Mouse (Mus musculus): ENCODE measurements around the gene Nudt3. TPM values are rescaled to one million over a fixed set of nuclear protein-coding genes. Genes with fewer than 3 reads are reported as not detected.
"Not testable (repeated sequence)": the region's sequence is repeated elsewhere in the genome, so short reads cannot be mapped to it uniquely, and the experiment has no call there.

Gene Nudt3
- total RNA-seq (2021), result 100 to 1,000 TPM; 487 to 502 TPM
- long read RNA-seq, experiment 1, transcript Nudt3-201 (5 exons, 2,223 nt), result major isoform, 50 of 122 reads
- long read RNA-seq, experiment 1, partial matches to known transcripts, result 0 of 122 reads
- long read RNA-seq, experiment 1, other reads (novel, unspliced or antisense), result 69 of 122 reads
- long read RNA-seq, experiment 2, transcript Nudt3-203 (5 exons, 996 nt), result minor isoform, 5 of 228 reads
- long read RNA-seq, experiment 2, transcript Nudt3-201 (5 exons, 2,223 nt), result major isoform, 46 of 228 reads
- long read RNA-seq, experiment 2, partial matches to known transcripts, result 0 of 228 reads
- long read RNA-seq, experiment 2, other reads (novel, unspliced or antisense), result 176 of 228 reads

GRCm38 (mm10) chr17:27623360-27624326 lies at the start of gene Nudt3:
Nudt3 (minus strand) TSS chr17:27623495.
- DNase-seq (ENCODE audit: low spot score in 2 of 2), result peak; percentile 88 to 92

- DNase-seq (ENCODE audit: low spot score in 2 of 2), result no peak
These were observed 48.4 kb upstream of the Nudt3 start for GRCm38 (mm10) chr17:27671720-27672119.

- DNase-seq (ENCODE audit: low spot score in 2 of 2), result no peak
These were observed 35.5 kb upstream of the Nudt3 start for GRCm38 (mm10) chr17:27658767-27659166.

- DNase-seq (ENCODE audit: low spot score in 2 of 2), result no peak
These were observed 33.8 kb upstream of the Nudt3 start for GRCm38 (mm10) chr17:27657123-27657522.

GRCm38 (mm10) chr17:27656414-27656813 lies 33.1 kb upstream of the Nudt3 start:
- DNase-seq (ENCODE audit: low spot score in 2 of 2), result no peak

- DNase-seq (ENCODE audit: low spot score in 2 of 2), result peak; percentile 72 to 81
These were observed 32.7 kb upstream of the Nudt3 start for GRCm38 (mm10) chr17:27656011-27656399.

GRCm38 (mm10) chr17:27655089-27656010 lies 32.1 kb upstream of the Nudt3 start, which contains the start of gene Pacsin1:
Pacsin1 (plus strand) TSS chr17:27655509.
- peak; percentile 57 to 65 for DNase-seq (ENCODE audit: low spot score in 2 of 2)

GRCm38 (mm10) chr17:27653253-27653959 lies 30.1 kb upstream of the Nudt3 start:
- no peak for DNase-seq (ENCODE audit: low spot score in 2 of 2)

- no peak for DNase-seq (ENCODE audit: low spot score in 2 of 2)
These were observed 28.9 kb upstream of the Nudt3 start for GRCm38 (mm10) chr17:27652046-27652790.

- no peak for DNase-seq (ENCODE audit: low spot score in 2 of 2)
These were observed 27.3 kb upstream of the Nudt3 start for GRCm38 (mm10) chr17:27650586-27650985.

- no peak for DNase-seq (ENCODE audit: low spot score in 2 of 2)
These were observed 26.9 kb upstream of the Nudt3 start for GRCm38 (mm10) chr17:27650160-27650559.

- DNase-seq (ENCODE audit: low spot score in 2 of 2), result no peak
These were observed 22.5 kb upstream of the Nudt3 start for GRCm38 (mm10) chr17:27645807-27646206.

GRCm38 (mm10) chr17:27644572-27644971 lies 21.3 kb upstream of the Nudt3 start:
- no peak for DNase-seq (ENCODE audit: low spot score in 2 of 2)

GRCm38 (mm10) chr17:27643756-27644155 lies 20.5 kb upstream of the Nudt3 start:
- DNase-seq (ENCODE audit: low spot score in 2 of 2), result no peak

- no peak for DNase-seq (ENCODE audit: low spot score in 2 of 2)
These were observed 19.8 kb upstream of the Nudt3 start for GRCm38 (mm10) chr17:27643101-27643500.

- peak; percentile 71 to 79 for DNase-seq (ENCODE audit: low spot score in 2 of 2)
These were observed 19.3 kb upstream of the Nudt3 start for GRCm38 (mm10) chr17:27642491-27643062.

- DNase-seq (ENCODE audit: low spot score in 2 of 2), result not testable (repeated sequence)
These were observed 16.6 kb upstream of the Nudt3 start for GRCm38 (mm10) chr17:27639851-27640250.

GRCm38 (mm10) chr17:27638921-27639332 lies 15.6 kb upstream of the Nudt3 start:
- DNase-seq (ENCODE audit: low spot score in 2 of 2), result no peak

- no peak for DNase-seq (ENCODE audit: low spot score in 2 of 2)
These were observed 14.0 kb upstream of the Nudt3 start for GRCm38 (mm10) chr17:27637333-27637732.

Measured in layer of hippocampus, postnatal 14 days (tissue).